Mouse (Mus musculus): ENCODE measurements around the gene Emc1. TPM values are rescaled to one million over a fixed set of nuclear protein-coding genes. Genes with fewer than 3 reads are reported as not detected.
A peak's percentile ranks its signal among the peaks of the same experiment; 100 is the strongest.
"Not testable (repeated sequence)": the region's sequence is repeated elsewhere in the genome, so short reads cannot be mapped to it uniquely, and the experiment has no call there.

Emc1 gene
- polyA plus RNA-seq, 1 experiment from 2014 or later: 31.0 TPM

DNA sequence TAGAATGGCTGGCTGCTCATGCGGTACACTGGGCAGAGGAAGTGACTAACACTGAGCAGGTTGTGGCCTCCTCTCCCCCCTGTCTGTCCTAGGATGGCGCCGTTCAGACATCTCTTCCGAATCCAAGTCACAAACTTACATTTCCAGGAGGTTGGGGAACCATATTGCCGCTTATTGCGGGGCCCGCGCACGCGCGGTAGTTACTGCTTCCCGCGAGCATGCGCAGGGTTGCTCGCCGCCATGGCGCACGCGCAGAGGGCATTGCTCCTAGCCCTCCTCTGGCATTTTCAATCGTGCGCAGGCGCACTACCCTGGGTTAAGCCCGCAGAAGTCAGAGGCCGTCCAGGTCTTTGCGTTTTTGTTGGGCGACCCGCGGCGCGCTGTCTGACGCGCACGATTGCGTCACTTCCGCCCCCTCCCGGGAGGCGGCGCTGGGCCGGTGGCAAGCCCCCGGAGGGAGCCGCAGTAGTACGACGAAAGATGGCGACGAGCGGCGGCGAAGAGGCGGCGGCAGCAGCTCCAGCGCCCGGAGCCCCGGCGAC lies 27.9 kb downstream of the Emc1 start:
- H3K4me2 ChIP-seq: peak overlapping the region; percentile 81
- DNase-seq (peak; percentile 100), ATAC-seq (ENCODE audit: insufficient read depth) (peak; percentile 96)
- H3K27me3 ChIP-seq (ENCODE audit: insufficient read depth, low read length): no peaks in the 10 kb centered on the region
- H3K4me3 ChIP-seq (ENCODE audit: low read depth, low read length): peak overlapping the region; percentile 85
- H3K9me3 ChIP-seq (ENCODE audit: low read depth, low read length): no peaks in the 10 kb centered on the region
- H3K36me3 ChIP-seq (ENCODE audit: insufficient read depth): peaks cover 29% of the 10 kb centered on the region
- under 1% methylated on average over 52 of the region's 54 CpGs for WGBS
- peak overlapping the region; percentile 83 for H3K27ac ChIP-seq (ENCODE audit: low read depth)
- peak overlapping the region; percentile 81 for H3K9ac ChIP-seq
- peaks cover 5% of the 10 kb centered on the region; the same call in 1 of the 2 replicates for H3K4me1 ChIP-seq (ENCODE audit: insufficient read depth)
- peak; percentile 26 for TF ChIP-seq CTCF (IDR thresholded peaks at IDR 0.05; ENCODE audit: low read depth)

DNA sequence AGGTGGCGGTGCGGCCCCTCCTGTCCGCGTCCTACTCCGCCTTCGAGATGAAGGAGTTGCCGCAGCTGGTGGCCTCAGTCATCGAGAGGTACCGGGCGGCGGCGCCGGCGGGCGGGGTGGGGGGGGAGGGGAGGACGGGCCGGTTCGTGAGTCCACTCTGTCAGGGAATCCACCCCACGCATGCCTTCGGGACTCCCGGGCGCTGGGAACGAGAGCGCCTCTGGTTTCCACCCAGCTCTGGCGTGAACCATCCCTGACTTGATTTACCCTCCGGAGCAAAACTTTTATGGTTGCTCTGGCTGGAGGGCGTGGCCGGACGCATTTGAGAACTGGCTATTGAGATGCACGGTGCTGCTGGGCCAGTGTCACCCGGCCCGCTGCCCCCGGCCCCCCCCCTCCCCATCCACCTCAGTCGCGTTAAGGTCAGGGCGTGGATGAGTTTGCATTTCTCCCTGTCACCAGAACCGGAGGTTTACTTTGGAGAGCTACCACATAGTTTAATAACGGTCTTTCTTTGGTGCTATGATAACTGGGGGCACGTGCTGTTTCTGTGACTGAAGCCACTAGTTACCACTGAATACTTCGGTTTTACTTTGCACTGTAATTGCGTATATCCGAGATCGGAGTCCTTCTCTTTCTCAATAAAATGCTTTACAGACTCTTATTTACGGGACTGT lies 28.5 kb downstream of the Emc1 start:
- Histone ChIP-seq H3K27me3 (ENCODE audit: insufficient read depth, low read length) (no peaks in the 10 kb centered on the region), H3K4me2 (peak overlapping the region; percentile 81), H3K9ac (peak overlapping the region; percentile 68), H3K4me1 (ENCODE audit: insufficient read depth) (peaks cover 9% of the 10 kb centered on the region), H3K9me3 (ENCODE audit: low read depth, low read length) (no peaks in the 10 kb centered on the region), H3K27ac (ENCODE audit: low read depth) (peak overlapping the region; percentile 73), H3K4me3 (ENCODE audit: low read depth, low read length) (peak overlapping the region; percentile 85), H3K36me3 (ENCODE audit: insufficient read depth) (peaks cover 23% of the 10 kb centered on the region)
- WGBS: 2% methylated on average over 42 of the region's 44 CpGs
- DNase-seq: no peak
- ATAC-seq (ENCODE audit: insufficient read depth): peak; percentile 30; the same call in 1 of the 2 replicates
- no peak for TF ChIP-seq CTCF (IDR thresholded peaks at IDR 0.05; ENCODE audit: low read depth)

DNA sequence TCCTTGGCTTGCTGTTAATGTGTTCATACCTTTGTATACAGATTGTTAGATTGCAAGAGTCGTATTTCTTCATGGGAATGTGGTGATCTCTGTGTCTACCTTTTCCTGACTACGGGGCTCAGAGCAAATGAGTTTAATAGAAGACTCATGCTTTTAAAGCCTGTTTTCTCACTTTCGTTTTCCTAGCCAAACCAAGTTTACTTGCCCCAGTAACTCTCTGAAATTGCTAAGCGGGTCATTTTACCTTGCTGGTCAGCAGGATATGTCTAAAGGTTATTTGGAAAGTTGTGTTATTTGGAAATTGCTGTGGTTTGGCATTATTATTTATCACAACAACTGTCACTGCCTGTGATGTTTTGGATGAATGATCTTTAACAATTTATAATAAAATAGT lies 29.1 kb downstream of the Emc1 start:
- DNase-seq: no peak
- TF ChIP-seq CTCF (IDR thresholded peaks at IDR 0.05; ENCODE audit: low read depth): no peak
- ATAC-seq (ENCODE audit: insufficient read depth): no peak
- H3K36me3 ChIP-seq (ENCODE audit: insufficient read depth): peaks cover 19% of the 10 kb centered on the region
- H3K4me1 ChIP-seq (ENCODE audit: insufficient read depth): peaks cover 14% of the 10 kb centered on the region
- no peaks in the 10 kb centered on the region for H3K27me3 ChIP-seq (ENCODE audit: insufficient read depth, low read length)
- H3K4me3 ChIP-seq (ENCODE audit: low read depth, low read length): peak overlapping the region; percentile 85
- H3K9ac ChIP-seq: peak overlapping the region; percentile 68
- peak overlapping the region; percentile 81 for H3K4me2 ChIP-seq
- H3K27ac ChIP-seq (ENCODE audit: low read depth): no peak overlapping the region
- WGBS: 42% methylated on average over 4 of the region's 4 CpGs
- no peaks in the 10 kb centered on the region for H3K9me3 ChIP-seq (ENCODE audit: low read depth, low read length)

- peak overlapping the region; percentile 81 for H3K4me2 ChIP-seq
- no peak for DNase-seq
- TF ChIP-seq CTCF (IDR thresholded peaks at IDR 0.05; ENCODE audit: low read depth): no peak
- H3K9me3 ChIP-seq (ENCODE audit: low read depth, low read length): no peaks in the 10 kb centered on the region
- H3K4me1 ChIP-seq (ENCODE audit: insufficient read depth): peaks cover 19% of the 10 kb centered on the region
- no peak for ATAC-seq (ENCODE audit: insufficient read depth)
- H3K36me3 ChIP-seq (ENCODE audit: insufficient read depth): peaks cover 15% of the 10 kb centered on the region
- no peak overlapping the region; the same call in 1 of the 2 replicates for H3K9ac ChIP-seq
- WGBS: 58% methylated on average over 7 of the region's 7 CpGs
- 0 out of 2 replicates have a peak overlapping the region, but pooled peaks have one; percentile 85 for H3K4me3 ChIP-seq (ENCODE audit: low read depth, low read length)
- H3K27me3 ChIP-seq (ENCODE audit: insufficient read depth, low read length): no peaks in the 10 kb centered on the region
- H3K27ac ChIP-seq (ENCODE audit: low read depth): no peak overlapping the region
Measured at GRCm38 (mm10) chr4:139382231-139382630, 29.8 kb downstream of the Emc1 start.

- peaks cover 17% of the 10 kb centered on the region; the same call in 1 of the 2 replicates for H3K36me3 ChIP-seq (ENCODE audit: insufficient read depth)
- not testable (repeated sequence) for H3K27me3 ChIP-seq (ENCODE audit: insufficient read depth, low read length); H3K4me3 ChIP-seq (ENCODE audit: low read depth, low read length); H3K9ac ChIP-seq; H3K4me2 ChIP-seq; H3K27ac ChIP-seq (ENCODE audit: low read depth); ATAC-seq (ENCODE audit: insufficient read depth); DNase-seq; H3K9me3 ChIP-seq (ENCODE audit: low read depth, low read length)
- WGBS: 80% methylated on average over 5 of the region's 5 CpGs
- peaks cover 25% of the 10 kb centered on the region for H3K4me1 ChIP-seq (ENCODE audit: insufficient read depth)
Measured at GRCm38 (mm10) chr4:139385841-139386240, 33.5 kb downstream of the Emc1 start.

DNA sequence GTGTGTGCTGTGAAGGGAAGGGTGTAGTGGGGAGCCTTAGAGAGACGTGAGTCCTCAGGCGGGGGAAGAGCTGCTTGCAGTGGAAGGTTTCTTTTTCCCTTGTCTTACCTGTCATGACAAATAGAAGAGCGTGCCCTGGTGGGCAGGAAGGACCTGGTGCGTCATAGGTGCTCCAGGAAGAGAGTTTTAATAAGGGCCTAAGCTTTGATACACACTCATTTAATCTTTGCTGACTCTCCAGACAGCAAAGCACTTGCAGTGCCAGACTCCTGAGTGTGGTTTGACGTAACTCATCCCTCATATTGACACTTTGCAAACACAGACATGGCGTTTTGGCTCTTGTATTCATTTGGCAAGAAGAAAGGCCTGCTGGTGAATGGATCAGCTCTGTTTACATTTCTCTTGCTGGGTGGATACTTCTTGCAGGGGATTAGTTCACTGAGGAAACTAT lies 34.5 kb downstream of the Emc1 start:
- H3K4me3 ChIP-seq (ENCODE audit: low read depth, low read length): no peak overlapping the region
- peaks cover 22% of the 10 kb centered on the region for H3K4me1 ChIP-seq (ENCODE audit: insufficient read depth)
- ATAC-seq (ENCODE audit: insufficient read depth) (peak; percentile 91), DNase-seq (peak; percentile 95)
- peak overlapping the region; percentile 69 for H3K27ac ChIP-seq (ENCODE audit: low read depth)
- no peaks in the 10 kb centered on the region for H3K9me3 ChIP-seq (ENCODE audit: low read depth, low read length)
- peak overlapping the region; percentile 24; the same call in 1 of the 2 replicates for H3K9ac ChIP-seq
- H3K4me2 ChIP-seq: peak overlapping the region; percentile 44
- H3K36me3 ChIP-seq (ENCODE audit: insufficient read depth): peaks cover 28% of the 10 kb centered on the region
- 8% methylated on average over 6 of the region's 6 CpGs for WGBS
- no peaks in the 10 kb centered on the region for H3K27me3 ChIP-seq (ENCODE audit: insufficient read depth, low read length)
- TF ChIP-seq CTCF (IDR thresholded peaks at IDR 0.05; ENCODE audit: low read depth): peak; percentile 22; the same call in 1 of the 2 replicates

DNA sequence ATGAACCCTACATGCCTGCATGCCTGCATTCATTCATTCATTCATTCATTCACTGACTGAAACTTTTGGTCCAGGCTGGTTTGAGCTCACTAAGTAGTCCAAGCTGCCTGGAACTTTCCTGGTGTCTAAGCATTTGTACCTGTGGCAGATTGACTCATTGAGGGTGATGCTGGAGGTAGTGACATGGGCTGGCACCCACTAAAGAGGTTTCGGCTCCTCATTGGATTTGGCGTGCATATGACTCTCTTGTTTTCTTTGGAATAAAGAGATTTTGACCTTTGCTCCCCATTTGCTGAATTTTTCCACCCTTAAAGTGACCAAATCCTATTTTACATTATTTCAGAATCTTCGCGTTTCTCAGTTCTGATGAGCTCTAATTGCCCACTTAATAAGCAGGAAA lies 37.2 kb downstream of the Emc1 start:
- ATAC-seq (ENCODE audit: insufficient read depth): no peak
- H3K36me3 ChIP-seq (ENCODE audit: insufficient read depth): peaks cover 53% of the 10 kb centered on the region
- WGBS: 77% methylated on average over 4 of the region's 4 CpGs

More for the DNA sequence above, 37.2 kb downstream of the Emc1 start:
- Histone ChIP-seq H3K27me3 (ENCODE audit: insufficient read depth, low read length) (no peaks in the 10 kb centered on the region), H3K4me3 (ENCODE audit: low read depth, low read length) (no peak overlapping the region), H3K4me1 (ENCODE audit: insufficient read depth) (peaks cover 22% of the 10 kb centered on the region), H3K4me2 (no peak overlapping the region), H3K27ac (ENCODE audit: low read depth) (no peak overlapping the region), H3K9me3 (ENCODE audit: low read depth, low read length) (no peaks in the 10 kb centered on the region), H3K9ac (no peak overlapping the region)
- TF ChIP-seq CTCF (IDR thresholded peaks at IDR 0.05; ENCODE audit: low read depth): no peak
- DNase-seq: no peak
